Mouse (Mus musculus): ENCODE results near the gene Fam166a. TPM values are rescaled to one million over a fixed set of nuclear protein-coding genes. Genes with fewer than 3 reads are reported as not detected.

The Fam166a gene
- polyA plus RNA-seq, 1 experiment from 2014 or later, result 0.89 TPM

Other genes starting within 250 kb of the Fam166a start
- gene Mrpl41, start 243.6 kb upstream of the Fam166a start, polyA plus RNA-seq (2015; fragmentation: Nextera tagmentation; extraction: Ambion mirVana), result 193 and 222 TPM in 2 replicates
- 2.6 and 4.3 TPM in 2 replicates for gene Pnpla7, start 242.7 kb upstream of the Fam166a start, polyA plus RNA-seq (2015; fragmentation: Nextera tagmentation; extraction: Ambion mirVana)
- gene Nsmf, start 164.4 kb upstream of the Fam166a start, polyA plus RNA-seq (2015; fragmentation: Nextera tagmentation; extraction: Ambion mirVana), result 125 and 134 TPM in 2 replicates
- not detected in 2 replicates for gene Entpd8, start 138.4 kb upstream of the Fam166a start, polyA plus RNA-seq (2015; fragmentation: Nextera tagmentation; extraction: Ambion mirVana)
- not detected in 2 replicates for gene Noxa1, start 123.6 kb upstream of the Fam166a start, polyA plus RNA-seq (2015; fragmentation: Nextera tagmentation; extraction: Ambion mirVana)
- gene Nrarp, start 38.0 kb upstream of the Fam166a start, polyA plus RNA-seq (2015; fragmentation: Nextera tagmentation; extraction: Ambion mirVana), result 25.5 and 27.9 TPM in 2 replicates
- 1.2 and 1.4 TPM in 2 replicates for gene Tor4a, start 21.9 kb upstream of the Fam166a start, polyA plus RNA-seq (2015; fragmentation: Nextera tagmentation; extraction: Ambion mirVana)
- gene Nelfb, start 7.3 kb upstream of the Fam166a start, polyA plus RNA-seq (2015; fragmentation: Nextera tagmentation; extraction: Ambion mirVana), result 95.1 and 99.9 TPM in 2 replicates
- gene Stpg3, start 4.1 kb upstream of the Fam166a start, polyA plus RNA-seq (2015; fragmentation: Nextera tagmentation; extraction: Ambion mirVana), result 0.15 TPM in 1 of 2 replicates, not detected in the other
- 361 and 388 TPM in 2 replicates for gene Tubb4b, start 6.0 kb downstream of the Fam166a start, polyA plus RNA-seq (2015; fragmentation: Nextera tagmentation; extraction: Ambion mirVana)
- not detected in 2 replicates for gene Slc34a3, start 15.6 kb downstream of the Fam166a start, polyA plus RNA-seq (2015; fragmentation: Nextera tagmentation; extraction: Ambion mirVana)
- gene Rnf224, start 18.0 kb downstream of the Fam166a start, polyA plus RNA-seq (2015; fragmentation: Nextera tagmentation; extraction: Ambion mirVana), result not detected in 2 replicates
- gene Rnf208, start 23.5 kb downstream of the Fam166a start, polyA plus RNA-seq (2015; fragmentation: Nextera tagmentation; extraction: Ambion mirVana), result 83.0 and 91.6 TPM in 2 replicates
- gene Cysrt1, start 23.7 kb downstream of the Fam166a start, polyA plus RNA-seq (2015; fragmentation: Nextera tagmentation; extraction: Ambion mirVana), result 0.22 TPM in 1 of 2 replicates, not detected in the other
- 5.3 and 5.4 TPM in 2 replicates for gene AL732309.1, start 28.1 kb downstream of the Fam166a start, polyA plus RNA-seq (2015; fragmentation: Nextera tagmentation; extraction: Ambion mirVana)
- 18.8 and 21.5 TPM in 2 replicates for gene Tmem203, start 36.7 kb downstream of the Fam166a start, polyA plus RNA-seq (2015; fragmentation: Nextera tagmentation; extraction: Ambion mirVana)
- gene Tprn, start 43.9 kb downstream of the Fam166a start, polyA plus RNA-seq (2015; fragmentation: Nextera tagmentation; extraction: Ambion mirVana), result 13.3 and 14.6 TPM in 2 replicates
- 187 and 206 TPM in 2 replicates for gene Ssna1, start 53.7 kb downstream of the Fam166a start, polyA plus RNA-seq (2015; fragmentation: Nextera tagmentation; extraction: Ambion mirVana)
- gene Anapc2, start 53.7 kb downstream of the Fam166a start, polyA plus RNA-seq (2015; fragmentation: Nextera tagmentation; extraction: Ambion mirVana), result 128 and 131 TPM in 2 replicates
- not detected in 2 replicates for gene Tmem210, start 69.4 kb downstream of the Fam166a start, polyA plus RNA-seq (2015; fragmentation: Nextera tagmentation; extraction: Ambion mirVana)
- not detected in 2 replicates for gene Lrrc26, start 71.2 kb downstream of the Fam166a start, polyA plus RNA-seq (2015; fragmentation: Nextera tagmentation; extraction: Ambion mirVana)
- 27.1 and 30.2 TPM in 2 replicates for gene Grin1, start 100.4 kb downstream of the Fam166a start, polyA plus RNA-seq (2015; fragmentation: Nextera tagmentation; extraction: Ambion mirVana)
- 55.4 and 73.6 TPM in 2 replicates for gene Man1b1, start 113.6 kb downstream of the Fam166a start, polyA plus RNA-seq (2015; fragmentation: Nextera tagmentation; extraction: Ambion mirVana)
- 26.4 and 27.5 TPM in 2 replicates for gene Dpp7, start 137.6 kb downstream of the Fam166a start, polyA plus RNA-seq (2015; fragmentation: Nextera tagmentation; extraction: Ambion mirVana)
- 6.0 and 8.5 TPM in 2 replicates for gene Uap1l1, start 146.9 kb downstream of the Fam166a start, polyA plus RNA-seq (2015; fragmentation: Nextera tagmentation; extraction: Ambion mirVana)
- gene Sapcd2, start 153.6 kb downstream of the Fam166a start, polyA plus RNA-seq (2015; fragmentation: Nextera tagmentation; extraction: Ambion mirVana), result 9.9 and 11.3 TPM in 2 replicates
- 11.0 and 14.8 TPM in 2 replicates for gene Entpd2, start 177.1 kb downstream of the Fam166a start, polyA plus RNA-seq (2015; fragmentation: Nextera tagmentation; extraction: Ambion mirVana)
- gene Npdc1, start 180.6 kb downstream of the Fam166a start, polyA plus RNA-seq (2015; fragmentation: Nextera tagmentation; extraction: Ambion mirVana), result 359 and 403 TPM in 2 replicates
- 0.18 TPM in 1 of 2 replicates, not detected in the other for gene Fut7, start 204.5 kb downstream of the Fam166a start, polyA plus RNA-seq (2015; fragmentation: Nextera tagmentation; extraction: Ambion mirVana)
- gene Abca2, start 210.0 kb downstream of the Fam166a start, polyA plus RNA-seq (2015; fragmentation: Nextera tagmentation; extraction: Ambion mirVana), result 9.8 and 10.2 TPM in 2 replicates
- gene Clic3, start 238.1 kb downstream of the Fam166a start, polyA plus RNA-seq (2015; fragmentation: Nextera tagmentation; extraction: Ambion mirVana), result 2.8 and 3.2 TPM in 2 replicates
- gene Paxx, start 242.3 kb downstream of the Fam166a start, polyA plus RNA-seq (2015; fragmentation: Nextera tagmentation; extraction: Ambion mirVana), result 85.1 and 97.1 TPM in 2 replicates

Measured in neural tube, embryonic 13.5 days (tissue).